Mouse (Mus musculus): ENCODE measurements around the gene Slc1a6.
A peak's percentile ranks its signal among the peaks of the same experiment; 100 is the strongest.

- TF ChIP-seq CTCF (IDR thresholded peaks at IDR 0.05; ENCODE audit: low read depth) (peak; percentile 23), EP300 (IDR thresholded peaks at IDR 0.05; ENCODE audit: low read depth) (no peak)
These were observed 34.7 kb upstream of the Slc1a6 start for GRCm38 (mm10) chr10:78745453-78746232.
